Mouse (Mus musculus) cortical plate, adult 2 months (tissue): ENCODE measurements around the gene Ank3.

Experiments used
- CTCF ChIP-seq: fragments of 200-500 bp; IDR thresholded peaks from 2 replicates; pipeline ENCODE4 v1.5.1; 2011; ENCODE audit warnings: mild to moderate bottlenecking, control low read depth, low read length; ENCODE audit not compliant: insufficient read depth; ENCODE audit errors: extremely low read depth
- POLR2A ChIP-seq: fragments of 200-500 bp; IDR thresholded peaks from 2 replicates; pipeline ENCODE4 v1.6.1; 2011; ENCODE audit warnings: mild to moderate bottlenecking, low read length, control low read depth; ENCODE audit not compliant: insufficient read depth; ENCODE audit errors: extremely low read depth

GRCm38 (mm10) chr10:69834700-69835099, 436.1 kb downstream of the Ank3 start:
- TF ChIP-seq CTCF (no peak), POLR2A (no peak)
